Mouse (Mus musculus) midbrain, embryonic 14.5 days (tissue): ENCODE measurements around the gene Gm10322. TPM values are rescaled to one million over a fixed set of nuclear protein-coding genes. Genes with fewer than 3 reads are reported as not detected.

Source experiments
- ATAC-seq: fragments of 200-750 bp; cut with Nextera tagmentation; 2 replicates; pipeline ENCODE4 v1.8.0; 2017; ENCODE audit warnings: moderate number of reproducible peaks, moderate library complexity; ENCODE audit not compliant: low FRiP score, low TSS enrichment
- DNase-seq: peaks from one replicate; pipeline ENCODE4 v3.0.0-alpha.2; 2015
- H3K27ac ChIP-seq: fragments of 300-500 bp; sonication (generic); replicated peaks from 2 replicates; pipeline ENCODE4 v1.5.1; 2014; ENCODE audit warnings: mild to moderate bottlenecking, low read depth, low read length, moderate library complexity
- H3K27me3 ChIP-seq: fragments of 300-500 bp; sonication (generic); 2 replicates; pipeline ENCODE4 v1.6.1; 2014; ENCODE audit warnings: low read length, control low read depth, mixed read lengths; ENCODE audit not compliant: control insufficient read depth, insufficient read depth
- H3K36me3 ChIP-seq: fragments of 300-500 bp; sonication (generic); 2 replicates; pipeline ENCODE4 v1.6.1; 2014; ENCODE audit warnings: low read length, control low read depth; ENCODE audit not compliant: control insufficient read depth, insufficient read depth
- H3K4me1 ChIP-seq: fragments of 300-500 bp; sonication (generic); 2 replicates; pipeline ENCODE4 v1.6.1; 2014; ENCODE audit warnings: mild to moderate bottlenecking, antibody characterized with exemption, low read length, control low read depth; ENCODE audit not compliant: control insufficient read depth, insufficient read depth
- H3K4me2 ChIP-seq: fragments of 300-500 bp; sonication (generic); 2 replicates; pipeline ENCODE4 v1.6.1; 2014; ENCODE audit warnings: mild to moderate bottlenecking, low read length, moderate library complexity
- H3K4me3 ChIP-seq: fragments of 300-500 bp; sonication (generic); replicated peaks from 2 replicates; pipeline ENCODE4 v1.5.1; 2014; ENCODE audit warnings: low read depth, low read length
- H3K9ac ChIP-seq: fragments of 300-500 bp; sonication (generic); replicated peaks from 2 replicates; pipeline ENCODE4 v1.6.1; 2014; ENCODE audit warnings: mild to moderate bottlenecking, low read length, moderate library complexity
- H3K9me3 ChIP-seq: fragments of 300-500 bp; sonication (generic); 2 replicates; pipeline ENCODE4 v1.6.1; 2016; ENCODE audit warnings: low read length, control low read depth, mixed read lengths; ENCODE audit not compliant: control insufficient read depth
- WGBS: fragments of 180-500 bp; shearing (Covaris S2); extraction: QIAGEN DNeasy Blood & Tissue Kit; methylation state at CpG from one replicate; pipeline ENCODE4 v1.1.7; 2014; 5-methylcytosine and 5-hydroxymethylcytosine counted together
- polyA plus RNA-seq: library from polyadenylated mRNA; unstranded; fragments of >200 nt; fragmentation: Nextera tagmentation; extraction: Ambion mirVana; gene quantifications from 2 replicates; pipeline ENCODE4 v1.2.1, GENCODE M21; 2014

Gene Gm10322
- polyA plus RNA-seq: not detected in 2 replicates

DNA sequence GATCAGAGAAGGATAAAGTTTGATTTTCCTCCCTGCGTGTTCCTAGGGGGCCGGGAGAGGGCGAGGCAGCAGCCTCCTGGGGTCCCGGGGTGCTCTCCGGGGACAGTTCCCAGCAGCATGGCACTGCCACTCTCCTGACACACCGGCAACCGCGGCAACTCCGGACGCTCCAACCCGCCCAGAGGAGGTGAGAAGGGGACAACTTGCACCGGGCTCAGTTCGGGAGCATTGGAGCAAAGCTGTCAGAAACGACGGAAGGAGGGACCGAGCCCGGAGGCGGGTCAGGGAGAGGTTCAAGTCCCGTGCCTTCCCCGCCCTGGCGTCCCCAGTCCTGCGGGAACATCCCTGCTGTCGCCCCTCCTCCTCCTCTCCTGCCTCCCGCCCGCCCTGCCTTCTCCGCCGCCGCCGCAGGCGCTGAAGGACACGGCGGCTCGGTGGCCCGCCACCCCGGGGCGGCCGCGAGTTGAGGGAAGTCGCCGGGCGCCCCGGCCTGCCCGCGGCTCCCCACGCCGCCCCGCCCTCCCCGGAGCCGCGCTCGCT is at the start of gene Gm10322:
TSS of gene Gm10322 (plus strand) at position 83 of the 540 bp plus-strand sequence.
- under 1% methylated on average over 51 of the region's 51 CpGs for WGBS
- peak; percentile 80 for ATAC-seq
- DNase-seq: peak; percentile 79

GRCm38 (mm10) chr10:59566968-59567367 is 48.9 kb upstream of the Gm10322 start:
- ATAC-seq (no peak), DNase-seq (no peak)
- Histone ChIP-seq H3K36me3 (no peaks in the 10 kb centered on the region), H3K9ac (no peak overlapping the region), H3K4me1 (no peaks in the 10 kb centered on the region), H3K4me2 (no peak overlapping the region), H3K9me3 (no peaks in the 10 kb centered on the region), H3K27me3 (no peaks in the 10 kb centered on the region), H3K27ac (no peak overlapping the region), H3K4me3 (no peak overlapping the region)
- 96% methylated on average over 13 of the region's 13 CpGs for WGBS

More for the DNA sequence above, at the start of gene Gm10322:
- no peaks in the 10 kb centered on the region for H3K9me3 ChIP-seq
- peak within 1 kb of the TSS; percentile 85 for H3K4me2 ChIP-seq
- H3K4me3 ChIP-seq: peak within 1 kb of the TSS; percentile 84
- H3K4me1 ChIP-seq: peaks cover 14% of the 10 kb centered on the region
- H3K9ac ChIP-seq: peak within 1 kb of the TSS; percentile 88
- H3K27ac ChIP-seq: peak within 1 kb of the TSS; percentile 92
- no peaks in the 10 kb centered on the region for H3K36me3 ChIP-seq
- no peaks in the 10 kb centered on the region for H3K27me3 ChIP-seq

DNA sequence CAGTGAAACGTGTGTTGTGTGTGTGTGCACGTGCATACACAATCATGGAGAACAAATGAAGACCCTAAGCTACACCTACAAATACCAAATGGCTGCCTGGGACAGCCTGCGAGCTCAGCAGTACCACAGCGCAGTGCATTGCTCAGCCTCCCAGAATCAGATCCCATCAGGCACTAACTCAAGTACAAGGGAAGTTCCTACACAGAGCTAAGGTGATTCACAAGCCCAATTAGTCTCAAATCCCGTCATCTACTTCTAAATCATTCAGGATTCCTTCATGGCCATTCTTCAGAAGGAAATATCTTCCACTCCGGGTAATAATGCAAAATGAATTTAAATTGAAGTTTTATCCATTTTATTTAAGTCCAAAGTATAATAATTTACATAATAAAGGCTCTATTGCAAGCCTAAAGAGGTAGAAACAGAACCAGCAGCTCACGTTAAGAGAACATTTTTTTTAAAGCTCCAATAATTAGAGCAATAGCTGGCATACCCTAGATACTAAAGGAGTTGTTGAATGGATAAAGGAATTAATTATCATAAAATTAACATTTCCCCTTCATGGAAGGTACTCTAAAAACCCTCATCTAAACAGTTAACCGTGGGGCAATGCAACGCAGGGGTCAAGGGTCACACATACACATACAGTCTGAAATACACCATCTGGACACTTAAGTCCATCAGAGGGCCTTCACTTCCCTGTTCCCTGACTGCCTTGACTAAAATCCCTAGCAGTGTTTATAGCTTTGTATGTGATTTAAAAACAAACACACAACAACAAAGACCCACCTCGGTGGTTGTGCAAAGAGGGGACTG is 47.0 kb upstream of the Gm10322 start:
- Histone ChIP-seq H3K27me3 (no peaks in the 10 kb centered on the region), H3K27ac (0 out of 2 replicates have a peak overlapping the region, but pooled peaks have one; percentile 41), H3K36me3 (no peaks in the 10 kb centered on the region), H3K4me3 (no peak overlapping the region), H3K4me1 (no peaks in the 10 kb centered on the region), H3K9ac (no peak overlapping the region), H3K4me2 (no peak overlapping the region), H3K9me3 (peaks cover 18% of the 10 kb centered on the region)
- 69% methylated on average over 10 of the region's 10 CpGs for WGBS
- DNase-seq (no peak), ATAC-seq (no peak)

DNA sequence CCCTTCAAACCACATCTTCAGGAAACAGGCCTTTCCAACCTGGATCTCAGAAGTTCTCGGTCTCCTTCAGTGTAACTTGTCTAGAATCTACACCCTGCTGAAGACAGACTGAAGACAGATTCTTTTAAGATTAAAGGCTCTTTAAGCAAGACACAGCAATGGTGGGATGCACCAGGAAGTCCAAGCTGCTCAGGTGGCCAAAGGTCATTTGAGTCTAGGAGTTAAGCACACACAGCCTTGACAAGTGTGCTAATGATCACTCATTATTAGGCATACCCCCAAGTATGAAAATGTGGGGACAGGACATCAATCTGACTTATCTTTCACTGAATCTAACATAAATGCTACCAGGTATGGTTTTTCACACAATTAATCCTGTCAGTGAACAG is 46.4 kb upstream of the Gm10322 start:
- DNase-seq (no peak), ATAC-seq (no peak)
- Histone ChIP-seq H3K4me2 (no peak overlapping the region), H3K9me3 (peaks cover 21% of the 10 kb centered on the region), H3K4me1 (no peaks in the 10 kb centered on the region), H3K36me3 (no peaks in the 10 kb centered on the region), H3K9ac (no peak overlapping the region), H3K27ac (no peak overlapping the region), H3K27me3 (no peaks in the 10 kb centered on the region), H3K4me3 (no peak overlapping the region)
- WGBS: 96% methylated on average over 1 of the region's 1 CpGs

- peaks cover 21% of the 10 kb centered on the region for H3K9me3 ChIP-seq
- no peak overlapping the region for H3K27ac ChIP-seq
- DNase-seq (no peak), ATAC-seq (no peak)
- no peak overlapping the region for H3K9ac ChIP-seq
- H3K36me3 ChIP-seq: no peaks in the 10 kb centered on the region
- no peaks in the 10 kb centered on the region for H3K27me3 ChIP-seq
- WGBS: 90% methylated on average over 6 of the region's 6 CpGs
- no peak overlapping the region for H3K4me2 ChIP-seq
- H3K4me3 ChIP-seq: no peak overlapping the region
- H3K4me1 ChIP-seq: no peaks in the 10 kb centered on the region
These were observed 45.5 kb upstream of the Gm10322 start for GRCm38 (mm10) chr10:59570360-59570759.

GRCm38 (mm10) chr10:59570780-59571179 is 45.1 kb upstream of the Gm10322 start:
- no peak overlapping the region for H3K9ac ChIP-seq
- H3K4me2 ChIP-seq: no peak overlapping the region
- no peak overlapping the region for H3K4me3 ChIP-seq
- H3K9me3 ChIP-seq: peaks cover 21% of the 10 kb centered on the region
- no peak for ATAC-seq
- H3K27me3 ChIP-seq: no peaks in the 10 kb centered on the region
- no peak for DNase-seq
- H3K4me1 ChIP-seq: no peaks in the 10 kb centered on the region
- 82% methylated on average over 2 of the region's 2 CpGs for WGBS
- no peaks in the 10 kb centered on the region for H3K36me3 ChIP-seq
- H3K27ac ChIP-seq: no peak overlapping the region

DNA sequence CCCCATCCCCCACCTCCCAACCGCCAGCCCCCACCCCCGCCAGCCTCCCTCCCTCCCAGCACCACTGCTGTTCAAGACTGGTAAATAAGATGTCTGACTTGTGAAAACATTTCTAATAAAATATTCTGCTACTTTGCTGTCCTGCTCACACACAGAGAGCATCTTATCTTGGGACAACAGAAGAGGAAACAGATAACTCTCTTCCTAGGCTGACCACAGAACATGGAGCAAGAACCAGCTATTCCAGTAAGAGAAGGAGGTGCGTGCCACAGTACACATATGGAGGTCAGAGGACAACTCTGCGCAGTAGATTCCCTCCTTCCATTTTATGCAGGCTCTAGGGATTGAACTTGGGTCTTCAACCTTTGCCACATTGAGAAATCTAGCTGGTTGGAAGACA is 44.6 kb upstream of the Gm10322 start:
- no peaks in the 10 kb centered on the region for H3K27me3 ChIP-seq
- H3K4me2 ChIP-seq: no peak overlapping the region
- H3K9me3 ChIP-seq: peaks cover 21% of the 10 kb centered on the region
- no peaks in the 10 kb centered on the region for H3K36me3 ChIP-seq
- no peak overlapping the region for H3K4me3 ChIP-seq
- no peak for DNase-seq
- no peak overlapping the region for H3K27ac ChIP-seq
- no peak for ATAC-seq
- no peak overlapping the region for H3K9ac ChIP-seq
- H3K4me1 ChIP-seq: no peaks in the 10 kb centered on the region
- WGBS: 92% methylated on average over 4 of the region's 4 CpGs

DNA sequence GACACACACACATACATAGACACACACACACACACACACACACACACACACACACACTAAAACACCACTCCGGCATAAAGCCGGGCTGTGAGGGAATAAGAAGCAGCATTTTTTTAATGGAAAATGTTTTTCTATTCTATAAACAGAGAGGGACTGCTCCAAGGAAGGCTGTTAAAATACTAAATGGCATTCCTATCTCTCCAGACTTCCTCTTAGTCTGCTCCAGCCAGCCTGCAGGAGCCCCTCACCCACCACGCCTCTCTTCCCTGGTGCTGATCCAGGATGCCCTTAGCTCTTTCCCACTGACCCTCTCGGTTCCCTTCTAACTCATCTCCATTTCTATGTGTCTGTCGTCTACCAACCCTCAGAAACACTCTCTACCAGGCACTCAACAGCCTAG is 43.9 kb upstream of the Gm10322 start:
- no peak for ATAC-seq
- Histone ChIP-seq H3K36me3 (no peaks in the 10 kb centered on the region), H3K9me3 (peaks cover 21% of the 10 kb centered on the region), H3K27ac (no peak overlapping the region), H3K9ac (no peak overlapping the region), H3K4me2 (no peak overlapping the region), H3K4me3 (no peak overlapping the region), H3K4me1 (no peaks in the 10 kb centered on the region), H3K27me3 (no peaks in the 10 kb centered on the region)
- DNase-seq: no peak
- WGBS: 97% methylated on average over 5 of the region's 5 CpGs

GRCm38 (mm10) chr10:59576305-59576704 is 39.6 kb upstream of the Gm10322 start:
- H3K4me2 ChIP-seq: no peak overlapping the region
- no peak for DNase-seq
- no peaks in the 10 kb centered on the region for H3K36me3 ChIP-seq
- WGBS: 63% methylated on average over 5 of the region's 5 CpGs
- H3K9me3 ChIP-seq: peaks cover 21% of the 10 kb centered on the region
- H3K4me3 ChIP-seq: no peak overlapping the region
- no peak overlapping the region for H3K27ac ChIP-seq
- H3K4me1 ChIP-seq: no peaks in the 10 kb centered on the region
- H3K27me3 ChIP-seq: no peaks in the 10 kb centered on the region
- ATAC-seq: no peak
- H3K9ac ChIP-seq: no peak overlapping the region
